Mouse (Mus musculus): Measurements from ENCODE around the gene Afp.

DNA sequence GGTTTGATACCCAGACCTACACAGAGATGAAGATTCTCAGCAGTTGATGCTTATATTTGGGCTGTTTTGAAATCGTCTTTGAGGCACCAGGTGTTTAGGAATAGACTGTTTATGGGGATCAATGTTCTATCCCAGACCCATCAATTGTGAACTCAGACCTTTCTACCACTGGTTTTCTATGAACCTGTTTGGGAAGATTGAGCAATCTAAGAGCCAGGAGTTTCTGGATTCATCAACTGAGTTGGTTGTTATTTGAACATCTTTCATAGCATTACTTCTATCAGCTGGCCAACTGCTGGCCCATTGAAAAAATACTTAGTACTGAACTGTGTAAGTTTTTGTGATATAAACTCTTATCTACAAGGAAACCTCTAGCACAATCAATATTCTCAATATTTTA lies 33.3 kb upstream of the Afp start:
- TF ChIP-seq GATA1 (IDR thresholded peaks at IDR 0.05; ENCODE audit: low read length) (no peak), TAL1 (IDR thresholded peaks at IDR 0.05; ENCODE audit: low read length) (no peak)

Data from erythroblast, embryonic 14.5 days (primary cell).